Mouse (Mus musculus) kidney, adult 8-10 months (tissue): ENCODE data around the gene Vtn.
"Not testable (repeated sequence)": the region's sequence is repeated elsewhere in the genome, so short reads cannot be mapped to it uniquely, and the experiment has no call there.

Experiments used
- DNase-seq, 2 experiments: peaks; one replicate each; pipeline ENCODE4 v3.0.0; 2022

Gene Vtn

DNA sequence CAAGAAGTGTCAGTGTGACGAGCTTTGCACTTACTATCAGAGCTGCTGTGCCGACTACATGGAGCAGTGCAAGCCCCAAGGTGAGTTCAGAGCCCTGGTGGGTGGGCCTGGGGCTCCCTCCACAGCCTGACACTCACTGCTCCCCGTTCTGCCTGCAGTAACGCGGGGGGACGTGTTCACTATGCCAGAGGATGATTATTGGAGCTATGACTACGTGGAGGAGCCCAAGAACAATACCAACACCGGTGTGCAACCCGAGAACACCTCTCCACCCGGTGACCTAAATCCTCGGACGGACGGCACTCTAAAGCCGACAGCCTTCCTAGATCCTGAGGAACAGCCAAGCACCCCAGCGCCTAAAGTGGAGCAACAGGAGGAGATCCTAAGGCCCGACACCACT lies 652 bp downstream of the Vtn start:
- DNase-seq, result no peak

GRCm38 (mm10) chr11:78500623-78501202 lies 1.8 kb downstream of the Vtn start:
- DNase-seq, result no peak

DNA sequence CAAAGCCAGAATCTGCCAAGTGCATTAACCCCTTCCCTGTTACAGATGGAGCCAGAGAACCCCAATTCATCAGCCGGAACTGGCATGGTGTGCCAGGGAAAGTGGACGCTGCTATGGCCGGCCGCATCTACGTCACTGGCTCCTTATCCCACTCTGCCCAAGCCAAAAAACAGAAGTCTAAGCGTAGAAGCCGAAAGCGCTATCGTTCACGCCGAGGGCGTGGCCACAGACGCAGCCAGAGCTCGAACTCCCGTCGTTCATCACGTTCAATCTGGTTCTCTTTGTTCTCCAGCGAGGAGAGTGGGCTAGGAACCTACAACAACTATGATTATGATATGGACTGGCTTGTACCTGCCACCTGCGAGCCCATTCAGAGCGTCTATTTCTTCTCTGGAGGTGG lies 2.6 kb downstream of the Vtn start:
- DNase-seq, result no peak

GRCm38 (mm10) chr11:78502909-78503650 lies 4.2 kb downstream of the Vtn start, which contains the start of gene Sebox:
Gene Sebox (plus strand): TSS chr11:78503447.
- no peak for DNase-seq

- DNase-seq, result no peak
Measured at GRCm38 (mm10) chr11:78505430-78505829, 6.5 kb downstream of the Vtn start.

DNA sequence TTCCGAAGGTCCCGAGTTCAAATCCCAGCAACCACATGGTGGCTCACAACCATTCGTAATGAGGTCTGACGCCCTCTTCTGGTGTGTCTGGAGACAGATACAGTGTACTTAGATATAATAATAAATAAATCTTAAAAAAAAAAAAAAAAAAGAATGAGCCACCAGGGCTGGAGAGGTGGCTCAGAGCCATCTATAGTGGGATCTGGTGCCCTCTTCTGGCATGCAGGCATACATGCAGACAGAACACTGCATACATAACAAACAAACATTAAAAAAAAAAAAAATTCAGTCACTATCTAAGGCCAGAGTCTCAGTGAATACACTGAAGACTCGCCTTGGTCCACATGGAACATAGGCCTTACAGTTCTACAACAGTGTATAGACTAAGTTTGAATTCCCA lies 10.3 kb downstream of the Vtn start:
- no peak for DNase-seq

- peak; percentile 87 to 88 for DNase-seq
Measured at GRCm38 (mm10) chr11:78512025-78512957, 13.4 kb downstream of the Vtn start, which contains the start of the genes Tmem199 and Poldip2. Gene Tmem199 (minus strand): TSS chr11:78512172. Gene Poldip2 (plus strand): TSS chr11:78512193.

DNA sequence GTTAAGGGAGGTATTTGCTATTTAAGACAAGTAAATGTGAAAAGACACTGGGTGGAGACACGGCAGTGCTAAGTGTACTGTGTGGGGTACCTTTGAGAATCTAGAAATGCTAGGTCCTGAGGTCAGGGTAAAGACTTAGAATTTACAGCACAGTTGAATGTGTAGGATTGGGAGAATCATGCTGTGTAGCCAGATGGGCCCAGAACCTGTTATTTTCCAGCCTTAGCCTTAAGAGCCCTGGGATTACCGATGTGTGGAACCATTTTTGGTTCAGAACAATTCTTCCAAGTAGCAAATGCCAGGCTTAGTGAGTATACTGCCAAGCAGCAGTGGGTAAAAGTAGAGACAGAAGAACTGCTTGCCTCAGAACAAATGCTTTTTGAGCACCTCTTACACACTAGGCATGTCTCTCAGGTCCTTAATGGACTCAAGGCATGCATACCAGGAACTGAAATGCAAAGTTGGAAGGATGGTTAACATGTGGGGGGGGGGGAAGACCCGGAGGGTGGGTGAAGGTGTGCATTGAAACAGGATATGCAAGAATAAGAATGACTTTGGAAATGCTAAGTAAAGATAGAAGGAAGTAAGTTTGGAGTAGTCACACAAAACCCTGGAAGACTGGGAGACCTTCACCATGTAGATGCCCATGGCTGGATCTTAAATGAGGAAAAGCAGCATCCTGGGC lies 14.4 kb downstream of the Vtn start:
- no peak for DNase-seq

GRCm38 (mm10) chr11:78515549-78516325 lies 16.8 kb downstream of the Vtn start:
- DNase-seq, result no peak

DNA sequence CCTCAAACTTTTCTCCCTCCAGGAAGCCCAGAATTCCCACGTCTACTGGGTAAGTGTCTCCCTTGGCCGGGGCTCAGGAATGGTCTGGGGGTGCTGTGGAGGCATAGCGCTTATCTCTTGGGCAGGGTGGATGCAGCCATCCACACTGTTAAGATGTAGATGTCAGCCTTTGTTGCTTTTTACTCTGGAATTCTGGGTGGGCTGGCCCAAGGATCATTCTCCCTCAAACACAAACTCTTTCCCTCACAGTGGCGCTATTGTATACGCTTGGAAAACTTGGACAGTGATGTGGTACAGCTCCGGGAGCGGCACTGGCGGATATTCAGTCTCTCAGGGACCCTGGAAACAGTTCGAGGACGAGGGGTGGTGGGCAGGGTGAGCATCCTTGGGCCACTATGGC lies 20.0 kb downstream of the Vtn start:
- DNase-seq, result no peak

GRCm38 (mm10) chr11:78521880-78522279 lies 23.0 kb downstream of the Vtn start:
- no peak for DNase-seq

DNA sequence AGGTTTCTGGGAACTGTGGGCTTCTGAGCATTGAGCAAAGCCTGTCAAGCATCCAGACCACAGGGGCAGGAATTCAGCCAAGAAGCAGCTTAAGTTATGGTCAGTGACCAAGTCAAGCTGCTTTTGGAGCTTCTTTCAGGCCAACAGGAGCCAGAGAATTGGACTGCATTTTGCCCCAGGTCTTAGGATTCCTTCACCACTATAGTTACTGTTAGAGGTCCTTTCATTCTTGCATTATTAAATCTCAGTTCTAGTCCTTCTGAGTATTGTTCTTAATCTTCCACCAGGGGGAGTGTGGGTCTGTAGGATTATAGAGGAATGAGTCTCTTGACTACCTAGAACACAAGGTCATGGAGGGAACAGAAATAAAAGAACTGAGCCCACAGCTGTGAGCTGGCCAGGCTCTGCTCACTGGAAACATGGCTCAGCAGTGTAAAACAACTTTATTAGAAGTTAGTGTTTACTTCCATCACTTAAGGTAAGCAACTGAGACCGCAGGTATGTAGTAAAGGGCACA lies 23.6 kb downstream of the Vtn start:
- DNase-seq, result peak in 1 of 2 experiments; percentile 55

DNA sequence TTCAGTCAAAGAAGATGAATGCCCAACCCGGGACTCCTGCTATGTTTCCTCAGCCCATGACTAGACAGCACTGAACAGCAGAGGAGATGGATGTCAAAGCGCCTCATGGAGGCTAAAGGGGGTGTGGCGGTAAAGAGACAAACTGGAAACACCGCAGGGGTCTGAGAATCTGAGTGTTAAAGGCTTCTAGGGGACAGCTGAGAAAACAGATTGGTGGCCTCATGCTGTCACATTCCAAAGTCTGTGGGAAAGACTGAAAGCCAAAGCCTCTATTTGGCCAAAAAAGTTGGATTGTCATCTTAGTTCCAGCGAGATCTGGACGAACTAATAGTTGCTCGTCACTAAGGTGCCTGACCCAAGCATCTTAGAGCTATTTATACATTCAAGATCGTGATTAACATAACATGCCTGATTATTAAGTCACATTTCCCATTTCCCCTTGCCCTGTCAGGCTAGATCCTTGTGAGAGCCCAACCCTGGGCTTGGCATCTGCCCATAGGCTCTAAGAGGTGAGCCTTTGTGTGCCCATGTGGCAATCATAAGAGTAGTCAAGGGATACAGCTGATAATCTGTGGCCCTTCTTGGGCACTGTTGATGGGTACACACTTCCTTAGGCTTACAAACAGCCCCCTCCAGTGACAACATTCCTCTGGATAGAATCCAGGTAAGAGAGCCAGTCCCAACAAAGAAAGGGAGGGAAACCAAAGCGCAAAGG lies 24.5 kb downstream of the Vtn start:
- no peak for DNase-seq

DNA sequence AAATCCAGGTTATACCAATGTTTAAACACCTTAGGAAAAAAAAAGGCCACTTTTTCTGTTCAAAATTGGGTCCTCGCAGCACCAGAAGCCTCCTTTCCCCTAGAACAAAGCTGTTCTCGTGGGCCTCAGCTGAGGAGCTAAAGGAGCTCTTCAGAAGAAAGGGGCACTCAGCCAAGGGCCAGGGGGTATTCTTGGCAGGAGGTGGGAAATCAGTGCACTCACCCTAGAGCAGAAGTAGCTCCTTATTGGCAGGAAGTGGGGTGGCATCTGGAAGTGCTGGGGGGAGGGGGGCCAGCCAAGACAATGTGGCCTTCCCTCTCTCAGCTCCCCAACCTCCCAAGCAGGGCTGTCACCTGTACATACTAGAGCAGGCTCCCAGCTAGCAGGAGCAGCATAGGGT lies 25.9 kb downstream of the Vtn start:
- no peak for DNase-seq

DNA sequence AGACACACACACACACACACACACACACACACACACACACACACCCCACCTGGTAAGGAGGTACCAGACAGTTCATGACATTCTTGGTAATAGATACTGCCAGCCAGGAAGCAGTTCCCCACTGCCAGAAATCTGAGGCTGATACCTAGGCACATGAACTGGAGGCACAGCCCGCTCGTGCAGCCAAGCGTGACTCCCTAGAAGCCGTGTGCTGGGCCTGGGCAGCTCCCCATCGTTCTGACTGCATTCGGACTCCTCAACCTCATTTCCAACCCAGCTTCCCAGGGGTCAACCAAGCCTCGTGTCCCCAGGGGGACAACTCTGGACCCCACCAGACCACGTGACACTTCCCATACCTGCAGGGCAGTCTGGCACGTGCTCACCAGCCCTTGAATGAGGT lies 29.8 kb downstream of the Vtn start:
- no peak for DNase-seq

GRCm38 (mm10) chr11:78530001-78530400 lies 31.1 kb downstream of the Vtn start:
- DNase-seq, result no peak

- DNase-seq, result peak; percentile 59 to 63
Measured at GRCm38 (mm10) chr11:78531046-78531445, 32.2 kb downstream of the Vtn start.

DNA sequence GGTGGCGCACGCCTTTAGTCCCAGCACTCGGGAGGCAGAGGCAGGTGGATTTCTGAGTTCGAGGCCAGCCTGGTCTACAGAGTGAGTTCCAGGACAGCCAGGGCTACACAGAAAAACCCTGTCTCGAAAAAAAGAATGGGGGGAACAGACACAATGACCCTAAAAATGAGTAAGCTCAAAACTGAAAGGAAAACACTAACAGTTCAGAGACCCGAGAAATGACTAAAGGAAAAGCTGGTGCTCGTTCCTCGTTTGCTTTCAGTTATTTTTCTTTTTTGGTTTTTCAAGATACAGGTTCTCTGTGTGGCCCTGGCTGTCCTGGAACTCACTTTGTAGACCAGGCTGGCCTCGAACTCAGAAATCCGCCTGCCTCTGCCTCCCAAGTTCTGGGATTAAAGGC lies 32.6 kb downstream of the Vtn start:
- DNase-seq, result not testable (repeated sequence)

- no peak for DNase-seq
Measured at GRCm38 (mm10) chr11:78534516-78534915, 35.6 kb downstream of the Vtn start.

DNA sequence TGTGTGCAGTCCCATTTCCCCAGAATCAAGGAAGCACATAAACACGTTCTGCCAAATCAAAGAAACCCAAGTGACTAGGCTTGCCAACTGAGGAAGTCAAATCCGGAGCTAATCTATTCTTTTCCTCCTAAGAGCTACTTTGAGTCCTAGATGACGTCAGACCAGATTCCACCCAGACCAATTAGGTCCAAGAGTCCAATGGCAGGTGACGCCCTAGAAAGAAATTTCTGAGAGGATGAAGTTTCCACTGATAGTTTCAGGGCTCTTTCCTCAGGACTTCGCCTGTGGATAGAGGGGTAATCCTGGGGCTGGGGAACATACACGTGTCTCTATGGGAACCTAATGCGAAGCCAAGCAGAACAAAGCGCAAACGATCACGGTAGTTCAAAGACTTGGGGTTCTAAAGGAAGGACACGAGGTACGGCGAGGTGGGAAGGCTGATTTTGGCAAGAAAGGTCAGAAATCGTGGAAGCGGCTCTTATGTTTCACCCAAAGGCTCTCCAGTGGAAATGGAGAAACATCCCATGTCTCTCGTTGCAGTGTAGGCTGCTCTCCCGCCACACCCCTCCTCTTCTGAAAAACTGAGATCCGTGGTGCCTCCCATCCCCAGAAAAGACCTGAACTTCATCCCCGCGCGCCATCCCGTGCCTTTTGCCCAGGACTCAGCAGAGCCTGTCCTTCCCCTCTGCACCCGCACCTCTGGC lies 36.6 kb downstream of the Vtn start:
- peak; percentile 60 to 76 for DNase-seq
